Mouse (Mus musculus): ENCODE measurements around the gene Rflna. TPM values are rescaled to one million over a fixed set of nuclear protein-coding genes. Genes with fewer than 3 reads are reported as not detected.

Gene Rflna
- polyA plus RNA-seq, 1 experiment from 2014 or later, result 8.6 TPM

- DNase-seq (ENCODE audit: low spot score), result no peak
- Histone ChIP-seq H3K4me3 (ENCODE audit: low read depth, low read length) (no peak overlapping the region), H3K36me3 (ENCODE audit: control insufficient read depth, insufficient read depth, low read length) (peaks cover 21% of the 10 kb centered on the region), H3K27ac (ENCODE audit: low read depth, low read length) (no peak overlapping the region), H3K4me2 (ENCODE audit: low read depth) (no peak overlapping the region), H3K9ac (ENCODE audit: low read length) (no peak overlapping the region), H3K4me1 (ENCODE audit: control insufficient read depth, insufficient read depth, low read length) (peaks cover 30% of the 10 kb centered on the region), H3K27me3 (ENCODE audit: control insufficient read depth, insufficient read depth, low read length) (no peaks in the 10 kb centered on the region), H3K9me3 (ENCODE audit: control insufficient read depth, low read length) (no peaks in the 10 kb centered on the region)
- no peak for ATAC-seq (ENCODE audit: insufficient read depth, low FRiP score, low TSS enrichment)
- WGBS, result 78% methylated on average over 23 of the region's 23 CpGs
Observed at GRCm38 (mm10) chr5:125052603-125053488, 49.8 kb downstream of the Rflna start.

- no peaks in the 10 kb centered on the region for H3K27me3 ChIP-seq (ENCODE audit: control insufficient read depth, insufficient read depth, low read length)
- H3K4me2 ChIP-seq (ENCODE audit: low read depth), result no peak overlapping the region
- H3K36me3 ChIP-seq (ENCODE audit: control insufficient read depth, insufficient read depth, low read length), result peaks cover 13% of the 10 kb centered on the region
- no peak overlapping the region for H3K27ac ChIP-seq (ENCODE audit: low read depth, low read length)
- H3K4me3 ChIP-seq (ENCODE audit: low read depth, low read length), result no peak overlapping the region
- 83% methylated on average over 7 of the region's 7 CpGs for WGBS
- no peak overlapping the region for H3K9ac ChIP-seq (ENCODE audit: low read length)
- ATAC-seq (ENCODE audit: insufficient read depth, low FRiP score, low TSS enrichment) (no peak), DNase-seq (ENCODE audit: low spot score) (no peak)
- no peaks in the 10 kb centered on the region for H3K9me3 ChIP-seq (ENCODE audit: control insufficient read depth, low read length)
- peaks cover 38% of the 10 kb centered on the region for H3K4me1 ChIP-seq (ENCODE audit: control insufficient read depth, insufficient read depth, low read length)
Observed at GRCm38 (mm10) chr5:125053661-125054060, 50.6 kb downstream of the Rflna start.

- ATAC-seq (ENCODE audit: insufficient read depth, low FRiP score, low TSS enrichment) (no peak), DNase-seq (ENCODE audit: low spot score) (no peak)
- peaks cover 47% of the 10 kb centered on the region for H3K4me1 ChIP-seq (ENCODE audit: control insufficient read depth, insufficient read depth, low read length)
- peaks cover 3% of the 10 kb centered on the region for H3K36me3 ChIP-seq (ENCODE audit: control insufficient read depth, insufficient read depth, low read length)
- 0 out of 2 replicates have a peak overlapping the region, but pooled peaks have one; percentile 7 for H3K4me2 ChIP-seq (ENCODE audit: low read depth)
- no peak overlapping the region for H3K4me3 ChIP-seq (ENCODE audit: low read depth, low read length)
- no peaks in the 10 kb centered on the region for H3K9me3 ChIP-seq (ENCODE audit: control insufficient read depth, low read length)
- 0 out of 2 replicates have a peak overlapping the region, but pooled peaks have one; percentile 20 for H3K27ac ChIP-seq (ENCODE audit: low read depth, low read length)
- WGBS, result 31% methylated on average over 8 of the region's 8 CpGs
- H3K9ac ChIP-seq (ENCODE audit: low read length), result 0 out of 2 replicates have a peak overlapping the region, but pooled peaks have one; percentile 6
- no peaks in the 10 kb centered on the region; the same call in 1 of the 2 replicates for H3K27me3 ChIP-seq (ENCODE audit: control insufficient read depth, insufficient read depth, low read length)
Observed at GRCm38 (mm10) chr5:125055901-125056300, 52.9 kb downstream of the Rflna start.

GRCm38 (mm10) chr5:125056331-125056695 is 53.3 kb downstream of the Rflna start:
- H3K9me3 ChIP-seq (ENCODE audit: control insufficient read depth, low read length), result no peaks in the 10 kb centered on the region
- ATAC-seq (ENCODE audit: insufficient read depth, low FRiP score, low TSS enrichment), result no peak
- H3K27me3 ChIP-seq (ENCODE audit: control insufficient read depth, insufficient read depth, low read length), result no peaks in the 10 kb centered on the region; the same call in 1 of the 2 replicates
- H3K27ac ChIP-seq (ENCODE audit: low read depth, low read length), result 0 out of 2 replicates have a peak overlapping the region, but pooled peaks have one; percentile 20
- DNase-seq (ENCODE audit: low spot score), result peak; percentile 34
- no peaks in the 10 kb centered on the region; the same call in 1 of the 2 replicates for H3K36me3 ChIP-seq (ENCODE audit: control insufficient read depth, insufficient read depth, low read length)
- H3K4me3 ChIP-seq (ENCODE audit: low read depth, low read length), result no peak overlapping the region
- H3K4me2 ChIP-seq (ENCODE audit: low read depth), result 0 out of 2 replicates have a peak overlapping the region, but pooled peaks have one; percentile 7
- peaks cover 47% of the 10 kb centered on the region for H3K4me1 ChIP-seq (ENCODE audit: control insufficient read depth, insufficient read depth, low read length)
- H3K9ac ChIP-seq (ENCODE audit: low read length), result 0 out of 2 replicates have a peak overlapping the region, but pooled peaks have one; percentile 6
- WGBS, result 6% methylated on average over 6 of the region's 6 CpGs

- Histone ChIP-seq H3K9ac (ENCODE audit: low read length) (peak overlapping the region; percentile 26; the same call in 1 of the 2 replicates), H3K4me2 (ENCODE audit: low read depth) (peak overlapping the region; percentile 28; the same call in 1 of the 2 replicates), H3K4me1 (ENCODE audit: control insufficient read depth, insufficient read depth, low read length) (peaks cover 47% of the 10 kb centered on the region), H3K27ac (ENCODE audit: low read depth, low read length) (peak overlapping the region; percentile 24; the same call in 1 of the 2 replicates), H3K36me3 (ENCODE audit: control insufficient read depth, insufficient read depth, low read length) (no peaks in the 10 kb centered on the region; the same call in 1 of the 2 replicates), H3K9me3 (ENCODE audit: control insufficient read depth, low read length) (no peaks in the 10 kb centered on the region), H3K27me3 (ENCODE audit: control insufficient read depth, insufficient read depth, low read length) (no peaks in the 10 kb centered on the region; the same call in 1 of the 2 replicates), H3K4me3 (ENCODE audit: low read depth, low read length) (no peak overlapping the region)
- 2% methylated on average over 19 of the region's 19 CpGs for WGBS
- ATAC-seq (ENCODE audit: insufficient read depth, low FRiP score, low TSS enrichment) (peak; percentile 21), DNase-seq (ENCODE audit: low spot score) (peak; percentile 45)
Observed at GRCm38 (mm10) chr5:125056696-125057554, 53.9 kb downstream of the Rflna start.

GRCm38 (mm10) chr5:125057555-125058266 is 54.7 kb downstream of the Rflna start:
- peak overlapping the region; percentile 54 for H3K9ac ChIP-seq (ENCODE audit: low read length)
- no peaks in the 10 kb centered on the region; the same call in 1 of the 2 replicates for H3K36me3 ChIP-seq (ENCODE audit: control insufficient read depth, insufficient read depth, low read length)
- DNase-seq (ENCODE audit: low spot score) (peak; percentile 53), ATAC-seq (ENCODE audit: insufficient read depth, low FRiP score, low TSS enrichment) (0 out of 2 replicates have a peak, but pooled peaks have one; percentile 13)
- 5% methylated on average over 29 of the region's 29 CpGs for WGBS
- no peaks in the 10 kb centered on the region for H3K9me3 ChIP-seq (ENCODE audit: control insufficient read depth, low read length)
- peak overlapping the region; percentile 22 for H3K4me3 ChIP-seq (ENCODE audit: low read depth, low read length)
- peak overlapping the region; percentile 28 for H3K4me2 ChIP-seq (ENCODE audit: low read depth)
- H3K27me3 ChIP-seq (ENCODE audit: control insufficient read depth, insufficient read depth, low read length), result no peaks in the 10 kb centered on the region; the same call in 1 of the 2 replicates
- peaks cover 50% of the 10 kb centered on the region for H3K4me1 ChIP-seq (ENCODE audit: control insufficient read depth, insufficient read depth, low read length)
- peak overlapping the region; percentile 68 for H3K27ac ChIP-seq (ENCODE audit: low read depth, low read length)

GRCm38 (mm10) chr5:125058267-125058668 is 55.2 kb downstream of the Rflna start:
- WGBS, result 4% methylated on average over 26 of the region's 29 CpGs
- H3K9ac ChIP-seq (ENCODE audit: low read length), result peak overlapping the region; percentile 54
- H3K4me2 ChIP-seq (ENCODE audit: low read depth), result peak overlapping the region; percentile 28
- DNase-seq (ENCODE audit: low spot score), result peak; percentile 33
- no peaks in the 10 kb centered on the region for H3K9me3 ChIP-seq (ENCODE audit: control insufficient read depth, low read length)
- H3K27me3 ChIP-seq (ENCODE audit: control insufficient read depth, insufficient read depth, low read length), result no peaks in the 10 kb centered on the region; the same call in 1 of the 2 replicates
- H3K27ac ChIP-seq (ENCODE audit: low read depth, low read length), result peak overlapping the region; percentile 68
- no peaks in the 10 kb centered on the region; the same call in 1 of the 2 replicates for H3K36me3 ChIP-seq (ENCODE audit: control insufficient read depth, insufficient read depth, low read length)
- peak overlapping the region; percentile 22 for H3K4me3 ChIP-seq (ENCODE audit: low read depth, low read length)
- H3K4me1 ChIP-seq (ENCODE audit: control insufficient read depth, insufficient read depth, low read length), result peaks cover 51% of the 10 kb centered on the region
- no peak for ATAC-seq (ENCODE audit: insufficient read depth, low FRiP score, low TSS enrichment)
